Mouse (Mus musculus) neural tube, embryonic 15.5 days (tissue): ENCODE measurements at regions not wholly inside any gene's neighbourhood (a gene's known extent, or its start where the extent isn't known, plus 50 kb on each side); places are given as distances from the start of the nearest gene placed in this dataset.

Experiments
- ATAC-seq: fragments of 200-750 bp; cut with Nextera tagmentation; 2 replicates; pipeline ENCODE4 v1.8.0; 2017; ENCODE audit warnings: mild to moderate bottlenecking, moderate TSS enrichment, moderate library complexity; ENCODE audit not compliant: low FRiP score
- H3K27ac ChIP-seq: fragments of 300-500 bp; sonication (generic); replicated peaks from 2 replicates; pipeline ENCODE4 v1.5.1; 2015; ENCODE audit warnings: mild to moderate bottlenecking, inconsistent platforms
- H3K27me3 ChIP-seq: fragments of 300-500 bp; sonication (generic); replicated peaks from 2 replicates; pipeline ENCODE4 v1.6.1; 2015; ENCODE audit warnings: inconsistent platforms
- H3K36me3 ChIP-seq: fragments of 300-500 bp; sonication (generic); 2 replicates; pipeline ENCODE4 v1.6.1; 2015; ENCODE audit warnings: inconsistent platforms
- H3K4me1 ChIP-seq: fragments of 300-500 bp; sonication (generic); 2 replicates; pipeline ENCODE4 v1.6.1; 2015; ENCODE audit warnings: inconsistent platforms
- H3K4me2 ChIP-seq: fragments of 300-500 bp; sonication (generic); 2 replicates; pipeline ENCODE4 v1.6.1; 2015; ENCODE audit warnings: inconsistent platforms, mild to moderate bottlenecking, moderate library complexity
- H3K4me3 ChIP-seq: fragments of 300-500 bp; sonication (generic); replicated peaks from 2 replicates; pipeline ENCODE4 v1.5.1; 2015; ENCODE audit warnings: mild to moderate bottlenecking, inconsistent platforms
- H3K9ac ChIP-seq: fragments of 300-500 bp; sonication (generic); replicated peaks from 2 replicates; pipeline ENCODE4 v1.6.1; 2015; ENCODE audit warnings: mild to moderate bottlenecking, inconsistent platforms
- H3K9me3 ChIP-seq: fragments of 300-500 bp; sonication (generic); replicated peaks from 2 replicates; pipeline ENCODE4 v1.6.1; 2016; ENCODE audit warnings: inconsistent platforms
- WGBS: fragments of 180-500 bp; shearing (Covaris S2); methylation state at CpG from one replicate; pipeline ENCODE4 v1.1.7; 2015; ENCODE audit warnings: mixed read lengths; 5-methylcytosine and 5-hydroxymethylcytosine counted together

DNA sequence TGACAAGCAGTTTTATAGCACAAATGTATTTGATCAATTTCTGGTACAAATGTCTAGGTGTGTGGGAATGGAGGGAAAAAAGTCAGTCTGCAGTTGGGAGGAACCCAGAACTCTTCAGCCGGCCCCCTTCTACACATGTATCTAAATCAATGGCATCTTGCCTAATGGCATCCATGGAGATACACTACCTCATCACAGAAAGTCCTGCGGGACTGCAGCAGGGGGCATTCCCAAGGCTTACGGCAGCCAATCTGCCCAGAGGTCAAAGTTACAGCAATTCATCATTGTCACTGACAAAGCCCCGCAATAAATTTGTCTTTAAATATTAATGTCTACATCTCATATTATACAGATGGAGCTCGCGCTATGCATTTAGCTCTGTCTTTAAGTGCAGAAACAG, 135.7 kb upstream of the Arhgap5 start:
- Histone ChIP-seq H3K9me3 (no peaks in the 10 kb centered on the region), H3K4me3 (no peak overlapping the region), H3K4me2 (no peak overlapping the region), H3K27ac (no peak overlapping the region), H3K4me1 (peaks cover 8% of the 10 kb centered on the region; the same call in 1 of the 2 replicates), H3K9ac (no peak overlapping the region), H3K36me3 (no peaks in the 10 kb centered on the region), H3K27me3 (no peaks in the 10 kb centered on the region)
- WGBS = 26% methylated on average over 6 of the region's 6 CpGs
- ATAC-seq = no peak

DNA sequence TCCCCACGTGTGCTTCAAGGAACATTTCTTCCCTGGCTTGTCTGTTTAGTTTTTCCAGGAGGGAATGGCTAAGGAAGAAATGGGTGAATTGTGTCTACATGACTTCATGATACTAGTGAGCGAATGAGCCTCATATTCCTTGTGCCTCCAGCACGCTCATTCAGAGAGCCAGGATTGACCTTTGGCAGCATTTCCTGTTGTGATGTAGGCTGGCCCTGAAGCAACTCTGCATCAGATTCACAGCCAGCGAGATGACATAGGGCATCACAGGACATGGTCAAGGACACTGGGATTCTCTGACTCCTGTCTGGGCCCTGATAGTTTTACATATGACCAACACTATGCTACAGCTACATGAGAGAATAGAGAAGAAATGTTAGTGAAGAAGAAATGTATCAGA, 135.3 kb upstream of the Arhgap5 start:
- Histone ChIP-seq H3K4me3 (no peak overlapping the region), H3K27ac (no peak overlapping the region), H3K9ac (no peak overlapping the region), H3K4me1 (peaks cover 8% of the 10 kb centered on the region; the same call in 1 of the 2 replicates), H3K4me2 (no peak overlapping the region), H3K9me3 (no peaks in the 10 kb centered on the region), H3K27me3 (no peaks in the 10 kb centered on the region), H3K36me3 (no peaks in the 10 kb centered on the region)
- WGBS = 64% methylated on average over 4 of the region's 4 CpGs
- no peak for ATAC-seq

DNA sequence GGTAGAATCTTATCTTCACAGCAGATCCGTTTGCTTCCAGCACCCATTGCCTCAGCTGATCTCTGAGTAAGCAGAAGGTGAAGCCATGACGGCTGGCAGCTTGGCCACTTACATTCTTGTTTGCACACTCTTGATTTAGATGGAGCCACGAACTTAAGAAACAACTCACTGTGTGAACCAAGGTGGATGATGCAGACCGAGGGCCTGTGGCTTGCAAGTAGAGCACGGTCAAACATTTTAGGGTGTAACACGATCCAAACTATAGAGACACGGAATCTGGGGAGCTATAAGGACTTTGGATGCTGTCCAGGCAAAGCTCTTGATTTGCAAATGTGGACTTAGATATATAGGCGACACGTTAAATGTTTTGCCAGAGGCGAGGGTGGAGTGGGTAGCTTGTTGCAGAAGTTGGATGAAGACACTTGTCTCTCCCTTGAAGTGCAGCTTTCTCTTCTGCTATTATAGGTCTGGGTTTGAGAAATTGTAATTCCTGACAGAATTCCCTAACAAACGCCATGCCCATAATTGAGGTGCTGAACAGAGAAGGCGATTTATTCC, 133.5 kb upstream of the Arhgap5 start:
- no peak overlapping the region for H3K4me3 ChIP-seq
- no peaks in the 10 kb centered on the region for H3K27me3 ChIP-seq

DNA sequence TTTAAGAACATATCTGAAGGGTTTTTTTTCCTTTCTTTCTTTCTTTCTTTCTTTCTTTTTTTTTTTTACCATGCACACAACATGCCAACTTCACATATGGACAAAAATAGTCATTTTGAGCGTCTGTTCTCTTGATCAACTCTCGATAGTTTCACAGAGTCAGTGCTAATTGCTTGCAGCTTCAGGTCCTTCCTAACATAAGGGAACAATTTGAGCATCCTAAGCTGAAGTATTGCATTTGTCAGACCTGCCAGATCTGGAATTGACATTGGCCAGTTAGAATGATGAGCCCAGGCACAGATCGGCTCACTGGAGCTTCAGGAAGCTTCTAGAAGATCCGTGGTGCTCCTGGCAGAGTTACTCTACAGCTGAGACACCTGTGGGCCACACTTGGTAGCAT, 128.7 kb upstream of the Arhgap5 start:
- Histone ChIP-seq H3K4me2 (no peak overlapping the region), H3K36me3 (no peaks in the 10 kb centered on the region), H3K9ac (no peak overlapping the region), H3K9me3 (no peaks in the 10 kb centered on the region), H3K27me3 (no peaks in the 10 kb centered on the region), H3K4me3 (no peak overlapping the region), H3K4me1 (peaks cover 8% of the 10 kb centered on the region), H3K27ac (no peak overlapping the region)
- WGBS = 94% methylated on average over 4 of the region's 4 CpGs
- ATAC-seq = no peak

More for the DNA sequence above, 133.5 kb upstream of the Arhgap5 start:
- Histone ChIP-seq H3K9me3 (no peaks in the 10 kb centered on the region), H3K36me3 (no peaks in the 10 kb centered on the region), H3K4me1 (peaks cover 8% of the 10 kb centered on the region; the same call in 1 of the 2 replicates), H3K4me2 (no peak overlapping the region), H3K27ac (no peak overlapping the region), H3K9ac (no peak overlapping the region)
- WGBS = 74% methylated on average over 12 of the region's 12 CpGs
- no peak for ATAC-seq

DNA sequence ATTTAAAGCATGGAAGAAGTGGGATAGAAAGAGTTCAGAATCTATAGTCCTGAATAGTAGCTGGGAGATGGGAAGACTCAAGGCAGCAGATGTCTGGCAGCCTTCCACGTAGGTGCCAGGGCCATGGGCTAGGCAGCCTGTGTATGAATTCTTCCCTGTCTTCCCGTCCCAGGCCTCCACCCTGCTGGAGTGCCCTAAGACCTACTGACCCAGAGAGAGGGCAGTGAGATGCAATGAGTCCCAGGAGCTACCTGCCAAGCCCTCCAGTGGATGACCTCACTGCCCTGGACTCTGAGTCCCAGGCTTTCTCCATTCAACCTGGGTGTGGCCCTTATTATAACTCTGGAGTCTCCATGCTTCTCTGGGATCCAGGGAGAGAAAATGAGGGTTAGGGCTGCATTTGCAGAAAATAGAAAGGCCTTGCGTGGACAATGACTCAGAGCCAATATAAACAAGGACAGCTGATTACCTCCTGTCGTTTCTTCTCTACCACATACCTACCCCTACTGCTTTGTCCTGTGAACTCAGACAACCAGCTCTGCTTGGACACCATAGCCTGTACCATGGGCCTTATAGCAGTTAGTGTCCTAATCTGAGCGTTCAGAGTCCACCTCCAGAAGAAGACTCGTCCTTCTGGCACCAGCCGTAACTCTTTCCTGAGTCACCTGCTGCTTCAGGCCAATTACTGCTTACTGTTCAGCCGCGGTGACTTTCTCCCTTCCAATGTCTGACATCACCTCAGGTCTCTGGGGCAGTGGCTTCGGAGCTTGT, 126.9 kb upstream of the Arhgap5 start:
- H3K4me2 ChIP-seq = no peak overlapping the region
- H3K9me3 ChIP-seq = no peaks in the 10 kb centered on the region
- no peaks in the 10 kb centered on the region for H3K27me3 ChIP-seq
- H3K9ac ChIP-seq = no peak overlapping the region
- no peak overlapping the region for H3K27ac ChIP-seq
- WGBS = 76% methylated on average over 10 of the region's 10 CpGs
- no peaks in the 10 kb centered on the region for H3K36me3 ChIP-seq
- H3K4me1 ChIP-seq = peaks cover 17% of the 10 kb centered on the region
- no peak for ATAC-seq
- no peak overlapping the region for H3K4me3 ChIP-seq

DNA sequence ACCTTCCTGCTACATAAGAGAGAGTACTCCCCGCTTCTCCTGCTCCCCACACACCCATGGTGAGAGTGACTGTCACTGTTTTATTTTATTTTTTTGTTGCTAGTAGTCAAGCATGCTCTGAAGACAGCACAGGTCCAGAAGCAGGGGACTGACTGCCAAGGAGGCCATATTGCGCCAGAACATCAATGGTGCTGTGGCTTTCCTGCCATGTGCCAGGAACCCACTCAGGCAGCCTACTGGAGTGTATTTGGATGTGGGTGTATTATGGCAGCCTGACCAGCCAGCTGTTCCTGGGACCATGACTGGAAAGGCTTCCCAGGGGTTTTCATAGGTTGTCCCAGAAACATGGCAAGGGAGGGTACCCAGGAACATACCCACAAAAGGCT, 126.3 kb upstream of the Arhgap5 start:
- H3K27me3 ChIP-seq = no peaks in the 10 kb centered on the region
- H3K36me3 ChIP-seq = no peaks in the 10 kb centered on the region
- H3K9me3 ChIP-seq = no peaks in the 10 kb centered on the region
- no peak overlapping the region for H3K4me3 ChIP-seq
- ATAC-seq = no peak
- WGBS = 91% methylated on average over 2 of the region's 2 CpGs
- H3K4me1 ChIP-seq = peaks cover 23% of the 10 kb centered on the region
- no peak overlapping the region for H3K4me2 ChIP-seq
- H3K27ac ChIP-seq = no peak overlapping the region
- no peak overlapping the region for H3K9ac ChIP-seq

DNA sequence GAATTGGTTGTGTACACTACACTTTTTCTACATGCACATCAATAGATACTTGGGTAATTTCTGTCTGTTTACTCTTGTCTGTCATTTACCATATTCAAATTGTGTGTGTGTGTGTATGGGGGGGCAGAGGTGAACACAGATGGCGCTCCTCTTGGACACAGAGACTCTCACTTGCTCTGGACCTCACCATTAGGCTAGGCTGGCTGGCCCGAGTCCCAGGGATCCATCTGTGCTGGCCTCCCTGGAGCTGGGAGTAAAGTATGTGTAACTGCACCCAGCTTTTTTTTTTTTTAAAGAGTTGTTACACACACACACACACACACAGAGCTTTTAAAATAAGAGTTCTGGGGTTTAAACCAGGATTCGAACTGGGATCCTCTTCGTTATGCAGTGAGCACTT, 124.5 kb upstream of the Arhgap5 start:
- Histone ChIP-seq H3K4me1 (peaks cover 28% of the 10 kb centered on the region), H3K36me3 (no peaks in the 10 kb centered on the region), H3K4me3 (no peak overlapping the region), H3K27ac (no peak overlapping the region), H3K4me2 (no peak overlapping the region), H3K9me3 (no peaks in the 10 kb centered on the region), H3K27me3 (no peaks in the 10 kb centered on the region), H3K9ac (no peak overlapping the region)
- WGBS = 75% methylated on average over 4 of the region's 4 CpGs
- no peak for ATAC-seq

DNA sequence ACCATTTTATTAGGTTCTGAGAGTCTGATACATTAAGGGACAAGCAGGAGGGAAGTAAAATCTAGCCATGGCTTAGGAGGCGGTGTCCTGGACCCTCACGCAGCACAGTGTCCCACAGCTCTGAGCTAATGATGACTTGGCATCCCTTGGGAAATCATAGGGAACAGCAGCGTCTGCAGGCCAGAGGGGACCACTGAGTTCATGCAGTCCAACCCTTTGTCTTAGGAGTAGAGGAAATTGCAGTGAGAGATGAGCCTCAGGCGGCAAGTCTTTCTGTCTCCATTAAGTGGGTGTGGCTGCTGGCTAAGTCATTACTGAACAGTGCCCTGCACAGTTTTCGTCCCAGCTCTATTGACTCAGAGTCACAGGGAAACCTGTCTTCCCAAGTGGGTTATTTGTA, 123.8 kb upstream of the Arhgap5 start:
- WGBS = 22% methylated on average over 5 of the region's 5 CpGs
- Histone ChIP-seq H3K27ac (no peak overlapping the region), H3K9ac (no peak overlapping the region), H3K27me3 (no peaks in the 10 kb centered on the region), H3K4me2 (no peak overlapping the region), H3K9me3 (no peaks in the 10 kb centered on the region), H3K4me3 (no peak overlapping the region), H3K4me1 (peaks cover 28% of the 10 kb centered on the region), H3K36me3 (no peaks in the 10 kb centered on the region)
- ATAC-seq = no peak

DNA sequence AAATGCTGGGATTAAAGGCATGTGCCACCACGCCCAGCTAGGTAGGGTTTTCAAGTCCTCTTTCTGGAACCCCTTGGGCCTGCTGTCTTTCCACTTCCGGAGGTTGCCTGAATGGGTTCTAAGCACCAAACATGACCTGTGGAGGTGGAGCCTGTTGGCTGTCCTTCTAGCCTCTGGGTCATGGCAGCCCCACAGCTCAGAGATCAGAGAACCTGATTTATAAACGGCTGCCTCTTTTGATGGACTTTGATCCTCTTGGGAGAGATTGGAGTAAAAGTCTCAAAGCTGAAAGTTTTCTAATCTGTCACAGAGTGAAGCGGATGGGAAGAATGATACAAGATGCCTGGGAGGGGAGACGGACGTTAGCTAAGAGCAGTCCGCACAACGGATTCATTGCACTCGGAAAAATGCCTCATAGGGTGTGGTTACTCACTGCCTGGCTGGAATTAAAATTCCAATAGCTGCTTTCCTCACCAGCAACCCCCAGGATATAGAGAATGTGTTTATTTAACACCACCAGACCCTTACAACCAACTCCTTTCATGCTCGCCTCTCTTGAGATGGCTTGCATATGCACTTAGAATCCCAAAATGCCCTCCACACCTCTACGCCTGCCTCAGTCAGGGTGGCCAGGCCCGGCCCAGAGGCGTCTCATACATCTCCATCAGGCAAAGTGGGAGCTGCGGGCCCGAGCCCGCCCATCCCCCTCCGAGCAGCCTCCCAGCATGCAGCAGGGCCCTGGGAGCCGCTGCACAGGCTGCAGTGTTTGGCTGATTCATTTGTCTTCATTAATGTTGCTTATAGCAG, 122.4 kb upstream of the Arhgap5 start:
- WGBS = 43% methylated on average over 18 of the region's 18 CpGs
- 0 out of 2 replicates have a peak overlapping the region, but pooled peaks have one; percentile 11 for H3K27ac ChIP-seq
- H3K4me3 ChIP-seq = no peak overlapping the region
- peak overlapping the region; percentile 5 for H3K4me2 ChIP-seq
- ATAC-seq = peak; percentile 49; the same call in 1 of the 2 replicates
- no peaks in the 10 kb centered on the region for H3K9me3 ChIP-seq
- peaks cover 28% of the 10 kb centered on the region for H3K4me1 ChIP-seq
- H3K27me3 ChIP-seq = no peaks in the 10 kb centered on the region
- no peak overlapping the region for H3K9ac ChIP-seq
- no peaks in the 10 kb centered on the region for H3K36me3 ChIP-seq

DNA sequence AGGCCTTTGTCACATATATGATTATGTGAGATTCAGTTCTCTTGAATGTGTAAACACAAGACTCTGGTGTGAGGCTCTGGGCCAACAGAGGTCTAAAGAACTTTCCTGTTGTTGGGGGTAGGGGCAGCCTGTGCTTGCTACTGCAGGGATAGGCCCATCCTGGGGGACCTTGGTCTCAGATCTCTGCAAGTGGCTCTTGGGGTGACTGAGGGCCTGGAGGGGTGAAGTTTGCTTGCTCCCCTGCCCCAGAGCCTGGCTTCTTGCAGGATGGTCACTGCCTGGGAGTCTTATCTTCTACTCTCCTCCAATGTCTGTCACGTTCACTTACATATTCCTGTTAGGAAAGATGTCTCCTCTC, 121.8 kb upstream of the Arhgap5 start:
- no peak for ATAC-seq
- WGBS = 71% methylated on average over 1 of the region's 1 CpGs
- Histone ChIP-seq H3K4me1 (peaks cover 28% of the 10 kb centered on the region), H3K27ac (0 out of 2 replicates have a peak overlapping the region, but pooled peaks have one; percentile 11), H3K4me3 (no peak overlapping the region), H3K9me3 (no peaks in the 10 kb centered on the region), H3K36me3 (no peaks in the 10 kb centered on the region), H3K4me2 (peak overlapping the region; percentile 5; the same call in 1 of the 2 replicates), H3K9ac (no peak overlapping the region), H3K27me3 (no peaks in the 10 kb centered on the region)

DNA sequence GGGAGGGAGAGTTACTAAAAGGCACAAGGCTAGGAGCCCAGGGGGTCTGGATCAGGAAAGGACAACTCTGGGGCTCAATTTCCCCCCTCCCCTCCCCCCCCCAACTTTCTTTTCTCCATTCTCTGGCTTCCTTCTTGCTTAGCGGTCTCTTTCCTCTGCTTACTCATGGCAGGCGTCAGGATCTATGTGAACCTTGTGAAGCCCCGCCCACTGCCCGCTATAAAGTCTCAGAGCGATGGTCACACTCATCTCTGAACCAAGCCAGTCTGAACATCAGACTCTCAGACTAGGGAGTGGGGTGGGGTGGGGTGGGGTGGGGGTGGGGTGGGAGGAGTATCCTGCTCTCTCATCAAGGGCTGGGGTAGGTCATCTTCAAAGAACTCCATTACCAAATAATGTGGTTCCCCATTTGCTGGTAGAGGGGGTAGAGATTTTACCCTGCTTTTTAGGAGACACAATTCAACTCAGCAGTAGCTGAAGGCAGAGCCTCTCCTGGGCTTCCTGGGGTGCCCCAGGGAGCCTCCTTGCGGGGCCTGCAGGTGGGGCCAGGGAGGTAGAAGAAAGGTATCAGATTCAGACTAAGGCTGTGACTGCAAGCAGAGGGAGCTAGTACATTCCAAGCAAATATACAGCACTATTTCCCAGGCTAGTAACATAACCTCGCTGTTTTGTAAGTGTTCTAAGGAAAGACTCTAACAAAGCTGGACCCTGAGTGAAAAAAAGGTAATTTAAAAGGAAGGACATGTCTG, 120.8 kb upstream of the Arhgap5 start:
- Histone ChIP-seq H3K9ac (no peak overlapping the region), H3K4me1 (peaks cover 28% of the 10 kb centered on the region), H3K27me3 (no peaks in the 10 kb centered on the region), H3K4me2 (peak overlapping the region; percentile 17; the same call in 1 of the 2 replicates), H3K27ac (no peak overlapping the region), H3K36me3 (no peaks in the 10 kb centered on the region), H3K9me3 (no peaks in the 10 kb centered on the region), H3K4me3 (no peak overlapping the region)
- 12% methylated on average over 7 of the region's 7 CpGs for WGBS
- 0 out of 2 replicates have a peak, but pooled peaks have one; percentile 25 for ATAC-seq
